Mouse (Mus musculus) left cerebral cortex, adult 9 months (tissue): ENCODE measurements around the gene Atp6v0b.

Source experiments
- DNase-seq, 2 experiments: peaks; one replicate each; pipeline ENCODE4 v3.0.0; 2022; ENCODE audit warnings: low spot score in 2 of 2

The Atp6v0b gene

GRCm38 (mm10) chr4:117887133-117887532 is at the start of gene Atp6v0b:
Gene Atp6v0b (minus strand): TSS chr4:117887333.
- DNase-seq = peak; percentile 85 to 95

GRCm38 (mm10) chr4:117934081-117934480 is 46.9 kb upstream of the Atp6v0b start:
- no peak for DNase-seq

- no peak for DNase-seq
Measured at GRCm38 (mm10) chr4:117933248-117933647, 46.1 kb upstream of the Atp6v0b start.

- DNase-seq = no peak
Measured at GRCm38 (mm10) chr4:117929391-117929881, 42.3 kb upstream of the Atp6v0b start, which contains the start of gene Artn. Gene Artn (minus strand): TSS chr4:117929763.

GRCm38 (mm10) chr4:117928699-117929241 is 41.6 kb upstream of the Atp6v0b start:
- no peak for DNase-seq

- no peak for DNase-seq
Measured at GRCm38 (mm10) chr4:117928234-117928633, 41.1 kb upstream of the Atp6v0b start.

- DNase-seq = peak in 1 of 2 experiments; percentile 58
Measured at GRCm38 (mm10) chr4:117926545-117927482, 39.7 kb upstream of the Atp6v0b start.

GRCm38 (mm10) chr4:117924916-117925315 is 37.8 kb upstream of the Atp6v0b start:
- no peak for DNase-seq

- no peak for DNase-seq
Measured at GRCm38 (mm10) chr4:117923450-117923849, 36.3 kb upstream of the Atp6v0b start.

- DNase-seq = no peak
Measured at GRCm38 (mm10) chr4:117921358-117921757, 34.2 kb upstream of the Atp6v0b start.

GRCm38 (mm10) chr4:117918762-117919161 is 31.6 kb upstream of the Atp6v0b start:
- DNase-seq = no peak

- no peak for DNase-seq
Measured at GRCm38 (mm10) chr4:117918261-117918660, 31.1 kb upstream of the Atp6v0b start.

GRCm38 (mm10) chr4:117917847-117918246 is 30.7 kb upstream of the Atp6v0b start:
- DNase-seq = no peak

GRCm38 (mm10) chr4:117917402-117917801 is 30.3 kb upstream of the Atp6v0b start:
- no peak for DNase-seq

- no peak for DNase-seq
Measured at GRCm38 (mm10) chr4:117916386-117916785, 29.3 kb upstream of the Atp6v0b start.

GRCm38 (mm10) chr4:117915489-117916105 is 28.5 kb upstream of the Atp6v0b start:
- no peak for DNase-seq

- DNase-seq = peak; percentile 78 to 91
Measured at GRCm38 (mm10) chr4:117914591-117915442, 27.7 kb upstream of the Atp6v0b start, which contains the start of gene Ipo13. Gene Ipo13 (minus strand): TSS chr4:117914999.

GRCm38 (mm10) chr4:117914031-117914430 is 26.9 kb upstream of the Atp6v0b start:
- DNase-seq = no peak

- no peak for DNase-seq
Measured at GRCm38 (mm10) chr4:117913421-117913820, 26.3 kb upstream of the Atp6v0b start.

- no peak for DNase-seq
Measured at GRCm38 (mm10) chr4:117912685-117913273, 25.6 kb upstream of the Atp6v0b start.

GRCm38 (mm10) chr4:117912131-117912561 is 25.0 kb upstream of the Atp6v0b start:
- no peak for DNase-seq
